Mouse (Mus musculus) embryonic fibroblast, embryonic 13.5 days (primary cell): ENCODE data around the gene Dgkq. TPM values are rescaled to one million over a fixed set of nuclear protein-coding genes. Genes with fewer than 3 reads are reported as not detected.
"Not testable (repeated sequence)": the region's sequence is repeated elsewhere in the genome, so short reads cannot be mapped to it uniquely, and the experiment has no call there.

Source experiments
- H3K27ac ChIP-seq: 2 replicates; pipeline ENCODE4 v1.5.1; 2012; ENCODE audit warnings: low read length, control low read depth, inconsistent platforms; ENCODE audit not compliant: insufficient read depth
- H3K4me1 ChIP-seq: 2 replicates; pipeline ENCODE4 v1.6.1; 2011; ENCODE audit warnings: low read length; ENCODE audit not compliant: control insufficient read depth, insufficient read depth
- H3K4me3 ChIP-seq: 2 replicates; pipeline ENCODE4 v1.5.1; 2011; ENCODE audit warnings: mild to moderate bottlenecking, control low read depth, low read length; ENCODE audit not compliant: insufficient read depth
- CTCF ChIP-seq: IDR thresholded peaks from 2 replicates; pipeline ENCODE4 v1.5.1; 2011; ENCODE audit warnings: mild to moderate bottlenecking, control low read depth, low read length, moderate library complexity, borderline replicate concordance; ENCODE audit not compliant: insufficient read depth
- POLR2A ChIP-seq: IDR thresholded peaks from 2 replicates; pipeline ENCODE4 v1.6.1; 2011; ENCODE audit warnings: low read depth, mild to moderate bottlenecking, control low read depth, low read length, moderate library complexity
- polyA plus RNA-seq: library from polyadenylated mRNA; stranded (reverse); fragments of >200 nt; gene quantifications from 2 replicates; pipeline ENCODE4 v1.2.4, GENCODE M21; 2011; ENCODE audit warnings: low read depth; ENCODE audit not compliant: missing spikeins, insufficient read length

Dgkq gene
- polyA plus RNA-seq, 1 experiment, result 11.8 TPM

- no peak for TF ChIP-seq POLR2A
- no peak for TF ChIP-seq CTCF
- H3K4me3 ChIP-seq, result no peak overlapping the region
- H3K27ac ChIP-seq, result no peak overlapping the region
- H3K4me1 ChIP-seq, result no peaks in the 10 kb centered on the region
These were observed 21.5 kb downstream of the Dgkq start for GRCm38 (mm10) chr5:108647820-108648465.

GRCm38 (mm10) chr5:108647311-108647710, 22.2 kb downstream of the Dgkq start:
- TF ChIP-seq POLR2A (no peak), CTCF (no peak)

GRCm38 (mm10) chr5:108646343-108646660, 23.2 kb downstream of the Dgkq start:
- H3K27ac ChIP-seq, result no peak overlapping the region

More at GRCm38 (mm10) chr5:108647311-108647710, 22.2 kb downstream of the Dgkq start:
- Histone ChIP-seq H3K27ac (no peak overlapping the region), H3K4me1 (no peaks in the 10 kb centered on the region), H3K4me3 (no peak overlapping the region)

GRCm38 (mm10) chr5:108645651-108646342, 23.7 kb downstream of the Dgkq start:
- H3K27ac ChIP-seq, result no peak overlapping the region
- H3K4me3 ChIP-seq, result no peak overlapping the region
- H3K4me1 ChIP-seq, result no peaks in the 10 kb centered on the region
- no peak for TF ChIP-seq POLR2A
- no peak for TF ChIP-seq CTCF

More at GRCm38 (mm10) chr5:108646343-108646660, 23.2 kb downstream of the Dgkq start:
- H3K4me1 ChIP-seq, result no peaks in the 10 kb centered on the region
- no peak overlapping the region for H3K4me3 ChIP-seq
- TF ChIP-seq CTCF (no peak), POLR2A (no peak)

- TF ChIP-seq CTCF (no peak), POLR2A (no peak)
- no peak overlapping the region for H3K4me3 ChIP-seq
- H3K27ac ChIP-seq, result no peak overlapping the region
- no peaks in the 10 kb centered on the region for H3K4me1 ChIP-seq
These were observed 25.8 kb downstream of the Dgkq start for GRCm38 (mm10) chr5:108643674-108644073.

- Histone ChIP-seq H3K4me1 (no peaks in the 10 kb centered on the region), H3K4me3 (no peak overlapping the region), H3K27ac (no peak overlapping the region)
- TF ChIP-seq POLR2A, result no peak
- no peak for TF ChIP-seq CTCF
These were observed 33.3 kb downstream of the Dgkq start for GRCm38 (mm10) chr5:108636172-108636571.

GRCm38 (mm10) chr5:108634088-108634487, 35.4 kb downstream of the Dgkq start:
- not testable (repeated sequence) for H3K27ac ChIP-seq, H3K4me1 ChIP-seq, H3K4me3 ChIP-seq

GRCm38 (mm10) chr5:108633676-108634075, 35.8 kb downstream of the Dgkq start:
- TF ChIP-seq POLR2A, result no peak
- no peak for TF ChIP-seq CTCF
- H3K4me3 ChIP-seq, result no peak overlapping the region
- H3K27ac ChIP-seq, result no peak overlapping the region
- H3K4me1 ChIP-seq, result no peaks in the 10 kb centered on the region; the same call in 1 of the 2 replicates

- TF ChIP-seq CTCF (no peak), POLR2A (peak; percentile 96)
- Histone ChIP-seq H3K4me1 (peaks cover 5% of the 10 kb centered on the region), H3K4me3 (peak within 1 kb of the TSS; percentile 76), H3K27ac (no peak within 1 kb of the TSS; the same call in 1 of the 2 replicates)
These were observed 39.6 kb downstream of the Dgkq start, which contains the start of the genes Gak and Tmem175 for GRCm38 (mm10) chr5:108629634-108630483. Gene Gak (minus strand): TSS chr5:108629755. Gene Tmem175 (plus strand): TSS chr5:108629770.

- Histone ChIP-seq H3K4me3 (peak overlapping the region; percentile 76), H3K27ac (no peak overlapping the region; the same call in 1 of the 2 replicates), H3K4me1 (peaks cover 5% of the 10 kb centered on the region)
- TF ChIP-seq CTCF (no peak), POLR2A (no peak)
These were observed 40.4 kb downstream of the Dgkq start for GRCm38 (mm10) chr5:108628891-108629633.
